Mouse (Mus musculus) neural tube, embryonic 14.5 days (tissue): ENCODE results near the gene Jdp2. TPM values are rescaled to one million over a fixed set of nuclear protein-coding genes. Genes with fewer than 3 reads are reported as not detected.

Source experiments
- ATAC-seq: fragments of 200-750 bp; cut with Nextera tagmentation; 2 replicates; pipeline ENCODE4 v1.8.0; 2017; ENCODE audit warnings: low read depth, mild to moderate bottlenecking, moderate TSS enrichment, moderate library complexity
- H3K27ac ChIP-seq: fragments of 300-500 bp; sonication (generic); 2 replicates; pipeline ENCODE4 v1.5.1; 2014; ENCODE audit warnings: low read depth, mild to moderate bottlenecking, control low read depth, low read length, moderate library complexity, mixed read lengths
- H3K27me3 ChIP-seq: fragments of 300-500 bp; sonication (generic); 2 replicates; pipeline ENCODE4 v1.6.1; 2014; ENCODE audit warnings: low read length; ENCODE audit not compliant: control insufficient read depth, insufficient read depth
- H3K36me3 ChIP-seq: fragments of 300-500 bp; sonication (generic); 2 replicates; pipeline ENCODE4 v1.6.1; 2014; ENCODE audit warnings: low read length, mixed read lengths; ENCODE audit not compliant: control insufficient read depth, insufficient read depth
- H3K4me1 ChIP-seq: fragments of 300-500 bp; sonication (generic); 2 replicates; pipeline ENCODE4 v1.6.1; 2014; ENCODE audit warnings: low read length; ENCODE audit not compliant: control insufficient read depth, insufficient read depth
- H3K4me2 ChIP-seq: fragments of 300-500 bp; sonication (generic); 2 replicates; pipeline ENCODE4 v1.6.1; 2014; ENCODE audit warnings: mild to moderate bottlenecking, low read depth, low read length, control low read depth
- H3K4me3 ChIP-seq: fragments of 300-500 bp; sonication (generic); 2 replicates; pipeline ENCODE4 v1.5.1; 2014; ENCODE audit warnings: low read depth, low read length, control low read depth, mixed read lengths
- H3K9ac ChIP-seq: fragments of 300-500 bp; sonication (generic); replicated peaks from 2 replicates; pipeline ENCODE4 v1.6.1; 2014; ENCODE audit warnings: low read depth, mild to moderate bottlenecking, control low read depth, low read length, mixed read lengths
- H3K9me3 ChIP-seq: fragments of 300-500 bp; sonication (generic); 2 replicates; pipeline ENCODE4 v1.6.1; 2016; ENCODE audit warnings: low read length; ENCODE audit not compliant: control insufficient read depth
- WGBS: fragments of 180-500 bp; shearing (Covaris S2); extraction: QIAGEN DNeasy Blood & Tissue Kit; methylation state at CpG from one replicate; pipeline ENCODE4 v1.1.7; 2014; 5-methylcytosine and 5-hydroxymethylcytosine counted together
- polyA plus RNA-seq: library from polyadenylated mRNA; unstranded; fragments of >200 nt; fragmentation: Nextera tagmentation; extraction: Ambion mirVana; gene quantifications from 2 replicates; pipeline ENCODE4 v1.2.1, GENCODE M21; 2014

The Jdp2 gene
- polyA plus RNA-seq, 1 experiment from 2014 or later: 2.9 TPM

GRCm38 (mm10) chr12:85598053-85598452, 774 bp upstream of the Jdp2 start:
- Histone ChIP-seq H3K9ac (peak overlapping the region; percentile 95), H3K4me3 (peak overlapping the region; percentile 89), H3K4me2 (peak overlapping the region; percentile 59), H3K9me3 (no peaks in the 10 kb centered on the region), H3K4me1 (peaks cover 35% of the 10 kb centered on the region), H3K27me3 (no peaks in the 10 kb centered on the region), H3K27ac (peak overlapping the region; percentile 92), H3K36me3 (no peaks in the 10 kb centered on the region)
- ATAC-seq: no peak
- 49% methylated on average over 11 of the region's 11 CpGs for WGBS

- WGBS: under 1% methylated on average over 33 of the region's 49 CpGs
- ATAC-seq: peak; percentile 82
- Histone ChIP-seq H3K27me3 (no peaks in the 10 kb centered on the region), H3K4me1 (peaks cover 45% of the 10 kb centered on the region), H3K27ac (peak overlapping the region; percentile 92), H3K4me2 (peak overlapping the region; percentile 59), H3K36me3 (no peaks in the 10 kb centered on the region), H3K9ac (peak overlapping the region; percentile 95), H3K4me3 (peak overlapping the region; percentile 89), H3K9me3 (no peaks in the 10 kb centered on the region)
These were observed 788 bp downstream of the Jdp2 start for GRCm38 (mm10) chr12:85599478-85600152.

GRCm38 (mm10) chr12:85600637-85601036, 1.8 kb downstream of the Jdp2 start:
- 51% methylated on average over 7 of the region's 7 CpGs for WGBS
- peak overlapping the region; percentile 89 for H3K4me3 ChIP-seq
- no peaks in the 10 kb centered on the region for H3K36me3 ChIP-seq
- ATAC-seq: no peak
- peak overlapping the region; percentile 95 for H3K9ac ChIP-seq
- peaks cover 47% of the 10 kb centered on the region for H3K4me1 ChIP-seq
- H3K27me3 ChIP-seq: no peaks in the 10 kb centered on the region
- H3K4me2 ChIP-seq: peak overlapping the region; percentile 59
- H3K9me3 ChIP-seq: no peaks in the 10 kb centered on the region
- H3K27ac ChIP-seq: peak overlapping the region; percentile 92; the same call in 1 of the 2 replicates

- H3K9me3 ChIP-seq: no peaks in the 10 kb centered on the region
- H3K27ac ChIP-seq: no peak overlapping the region
- peaks cover 47% of the 10 kb centered on the region for H3K4me1 ChIP-seq
- H3K9ac ChIP-seq: no peak overlapping the region
- H3K4me3 ChIP-seq: no peak overlapping the region
- H3K36me3 ChIP-seq: no peaks in the 10 kb centered on the region
- 82% methylated on average over 6 of the region's 6 CpGs for WGBS
- ATAC-seq: no peak
- H3K27me3 ChIP-seq: no peaks in the 10 kb centered on the region
- H3K4me2 ChIP-seq: peak overlapping the region; percentile 59
These were observed 2.7 kb downstream of the Jdp2 start for GRCm38 (mm10) chr12:85601531-85601930.

- Histone ChIP-seq H3K27ac (no peak overlapping the region), H3K4me3 (no peak overlapping the region), H3K9ac (no peak overlapping the region), H3K36me3 (no peaks in the 10 kb centered on the region), H3K4me2 (peak overlapping the region; percentile 59; the same call in 1 of the 2 replicates), H3K27me3 (no peaks in the 10 kb centered on the region), H3K4me1 (peaks cover 47% of the 10 kb centered on the region), H3K9me3 (no peaks in the 10 kb centered on the region)
- no peak for ATAC-seq
- WGBS: 87% methylated on average over 2 of the region's 2 CpGs
These were observed 3.3 kb downstream of the Jdp2 start for GRCm38 (mm10) chr12:85602153-85602552.

- H3K4me3 ChIP-seq: no peak overlapping the region
- H3K27me3 ChIP-seq: no peaks in the 10 kb centered on the region
- WGBS: 75% methylated on average over 12 of the region's 12 CpGs
- H3K4me2 ChIP-seq: no peak overlapping the region
- no peaks in the 10 kb centered on the region for H3K9me3 ChIP-seq
- H3K27ac ChIP-seq: no peak overlapping the region
- H3K4me1 ChIP-seq: peaks cover 45% of the 10 kb centered on the region
- ATAC-seq: no peak
- no peak overlapping the region for H3K9ac ChIP-seq
- no peaks in the 10 kb centered on the region for H3K36me3 ChIP-seq
These were observed 4.0 kb downstream of the Jdp2 start for GRCm38 (mm10) chr12:85602811-85603210.

GRCm38 (mm10) chr12:85603767-85604166, 4.9 kb downstream of the Jdp2 start:
- WGBS: 50% methylated on average over 9 of the region's 9 CpGs
- Histone ChIP-seq H3K4me3 (no peak overlapping the region), H3K4me1 (peaks cover 37% of the 10 kb centered on the region), H3K27ac (no peak overlapping the region), H3K27me3 (no peaks in the 10 kb centered on the region), H3K9ac (no peak overlapping the region), H3K36me3 (no peaks in the 10 kb centered on the region), H3K9me3 (no peaks in the 10 kb centered on the region), H3K4me2 (no peak overlapping the region)
- ATAC-seq: no peak

- WGBS: 53% methylated on average over 9 of the region's 9 CpGs
- no peak overlapping the region for H3K9ac ChIP-seq
- no peaks in the 10 kb centered on the region for H3K36me3 ChIP-seq
- no peak for ATAC-seq
- H3K4me1 ChIP-seq: peaks cover 37% of the 10 kb centered on the region
- no peak overlapping the region for H3K27ac ChIP-seq
- no peaks in the 10 kb centered on the region for H3K27me3 ChIP-seq
- no peaks in the 10 kb centered on the region for H3K9me3 ChIP-seq
- H3K4me3 ChIP-seq: no peak overlapping the region
- H3K4me2 ChIP-seq: no peak overlapping the region
These were observed 5.6 kb downstream of the Jdp2 start for GRCm38 (mm10) chr12:85604301-85604998.
